Mouse (Mus musculus) urinary bladder, postnatal 4 days (tissue): ENCODE results near the gene 4930404H24Rik.
"Not testable (repeated sequence)": the region's sequence is repeated elsewhere in the genome, so short reads cannot be mapped to it uniquely, and the experiment has no call there.

Experiments used
- DNase-seq, 2 experiments: peaks; one replicate each; pipeline ENCODE4 v3.0.0; 2021 to 2022; ENCODE audit warnings: low spot score in 2 of 2

Gene 4930404H24Rik

DNA sequence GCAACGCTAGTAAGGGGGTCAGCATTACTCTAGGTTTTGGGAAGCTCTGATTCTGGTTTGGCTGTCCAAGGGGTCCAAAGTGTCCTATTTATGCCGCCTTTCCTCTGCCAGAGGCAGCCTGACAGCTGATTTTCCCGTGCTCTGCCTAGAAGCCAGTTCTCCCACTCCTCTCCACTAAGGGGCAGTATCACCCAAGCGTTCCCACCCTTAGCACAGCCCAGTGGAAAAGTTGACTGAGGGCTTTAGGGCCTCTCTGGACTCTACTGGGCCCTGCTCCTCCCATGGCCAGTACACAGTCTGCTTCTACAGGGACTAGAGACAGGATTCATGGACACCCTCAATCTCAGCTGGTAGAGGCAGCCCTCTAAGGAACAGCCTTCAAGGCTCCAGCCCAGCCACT, 14.0 kb upstream of the 4930404H24Rik start:
- DNase-seq = peak; percentile 67 to 77

DNA sequence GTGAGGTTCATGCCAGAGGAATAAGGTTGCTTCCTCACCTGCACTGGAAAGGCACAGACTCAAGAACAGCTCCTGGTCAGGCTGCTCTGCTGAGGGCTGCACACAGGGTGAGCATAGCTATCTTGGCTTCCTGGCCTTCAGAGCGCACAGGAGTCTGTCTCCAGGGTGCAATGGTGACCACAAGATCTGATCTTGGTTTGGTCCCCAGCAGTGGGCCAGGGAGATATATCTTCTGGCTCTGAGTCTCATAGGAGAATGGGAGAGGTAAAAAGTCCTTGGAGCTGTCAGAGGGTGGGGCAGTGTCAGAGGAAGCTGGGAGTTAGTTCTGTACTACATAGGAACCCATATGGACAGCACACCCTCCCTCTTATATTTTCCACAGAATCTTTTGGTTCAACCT, 13.1 kb upstream of the 4930404H24Rik start:
- no peak for DNase-seq

DNA sequence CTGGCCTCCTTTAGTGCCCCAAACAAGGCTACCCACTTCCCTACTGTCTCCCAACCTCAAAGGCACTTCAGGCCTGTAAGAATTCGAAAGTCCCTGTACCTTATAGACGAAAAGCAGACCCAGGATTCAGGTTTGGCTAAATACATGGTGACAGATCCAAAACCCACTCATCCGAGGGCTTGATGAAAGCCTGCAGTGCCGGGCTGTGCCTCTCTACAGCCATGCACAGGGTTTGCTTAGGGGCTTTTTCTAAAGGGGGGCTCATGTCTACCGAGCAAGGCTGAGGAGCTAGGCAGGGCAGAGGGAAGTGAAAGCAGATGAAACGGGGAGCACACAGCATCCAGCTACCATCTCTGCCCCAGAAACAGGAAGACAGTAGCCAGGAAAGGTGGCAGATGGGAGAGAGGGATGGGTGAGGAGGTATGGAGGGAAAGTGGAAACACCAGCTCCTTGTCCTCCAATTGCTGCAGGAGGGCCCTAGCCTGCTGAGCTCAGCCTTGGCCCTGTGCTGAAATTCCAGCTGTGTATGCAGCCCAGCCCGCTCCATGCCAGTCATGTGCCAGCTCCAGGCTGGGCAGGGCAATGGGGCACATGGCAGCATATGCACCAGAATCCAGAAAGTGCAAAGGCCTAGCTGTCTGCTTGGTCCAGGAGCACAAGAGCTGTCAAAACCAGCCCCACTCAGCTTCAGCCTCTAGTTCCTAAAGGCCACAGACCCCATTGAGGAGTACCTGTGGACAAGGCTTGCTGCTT, 11.3 kb upstream of the 4930404H24Rik start:
- no peak for DNase-seq

DNA sequence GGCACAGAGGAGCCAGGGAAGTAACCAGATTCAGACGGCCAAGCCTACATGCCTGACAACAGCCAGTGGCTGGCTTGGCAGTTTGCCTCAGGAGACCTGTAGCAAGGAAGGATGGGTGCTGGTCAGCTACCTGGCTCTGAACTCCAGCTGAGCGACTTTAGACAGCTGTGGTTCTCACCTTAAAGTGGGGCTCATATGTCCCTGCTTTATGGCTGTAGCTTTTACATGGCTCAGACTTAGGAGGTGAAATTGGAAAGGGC, 10.8 kb upstream of the 4930404H24Rik start:
- DNase-seq = no peak

GRCm38 (mm10) chr2:153483118-153483983, 9.2 kb upstream of the 4930404H24Rik start:
- DNase-seq = peak in 1 of 2 experiments; percentile 67

- no peak for DNase-seq
Measured at GRCm38 (mm10) chr2:153484071-153484470, 8.5 kb upstream of the 4930404H24Rik start.

GRCm38 (mm10) chr2:153490116-153490515, 2.5 kb upstream of the 4930404H24Rik start:
- DNase-seq = no peak

GRCm38 (mm10) chr2:153490940-153491339, 1.6 kb upstream of the 4930404H24Rik start:
- no peak for DNase-seq

DNA sequence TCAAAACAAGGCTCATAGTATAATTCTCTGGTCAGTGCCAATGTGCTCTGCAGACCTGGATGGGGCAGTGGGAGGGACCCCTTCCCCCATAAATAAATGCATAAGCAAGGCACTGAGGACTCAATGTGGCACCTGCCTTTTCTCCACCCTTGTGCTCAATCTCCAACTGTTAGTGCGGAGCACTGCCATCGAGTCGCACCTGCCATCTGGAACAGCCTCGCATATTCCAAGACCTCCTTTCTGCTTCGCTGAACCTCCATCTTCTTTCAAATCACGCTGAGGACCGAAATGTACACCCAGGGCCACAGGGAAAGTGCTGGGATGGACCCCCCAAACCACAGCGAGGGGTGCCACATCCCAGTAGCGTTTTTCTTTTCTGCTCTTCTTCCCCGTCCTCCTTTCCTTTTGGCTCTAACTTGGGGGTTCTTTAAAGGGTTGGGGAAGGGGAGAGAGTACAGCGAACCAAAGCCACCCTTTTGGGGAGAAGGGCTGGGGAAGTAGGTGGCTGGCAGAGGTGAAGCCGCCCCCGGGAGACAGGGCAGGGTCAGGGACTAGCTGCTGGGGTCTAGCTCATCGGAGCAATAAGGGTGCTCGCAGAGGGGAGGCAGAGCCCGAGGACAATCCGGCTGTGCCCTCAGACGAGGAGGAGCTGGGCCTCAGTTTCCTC, 945 bp upstream of the 4930404H24Rik start:
- no peak for DNase-seq

GRCm38 (mm10) chr2:153492179-153492517, 442 bp upstream of the 4930404H24Rik start:
- no peak for DNase-seq

- DNase-seq = no peak
Measured at GRCm38 (mm10) chr2:153493393-153493731, 772 bp downstream of the 4930404H24Rik start.

DNA sequence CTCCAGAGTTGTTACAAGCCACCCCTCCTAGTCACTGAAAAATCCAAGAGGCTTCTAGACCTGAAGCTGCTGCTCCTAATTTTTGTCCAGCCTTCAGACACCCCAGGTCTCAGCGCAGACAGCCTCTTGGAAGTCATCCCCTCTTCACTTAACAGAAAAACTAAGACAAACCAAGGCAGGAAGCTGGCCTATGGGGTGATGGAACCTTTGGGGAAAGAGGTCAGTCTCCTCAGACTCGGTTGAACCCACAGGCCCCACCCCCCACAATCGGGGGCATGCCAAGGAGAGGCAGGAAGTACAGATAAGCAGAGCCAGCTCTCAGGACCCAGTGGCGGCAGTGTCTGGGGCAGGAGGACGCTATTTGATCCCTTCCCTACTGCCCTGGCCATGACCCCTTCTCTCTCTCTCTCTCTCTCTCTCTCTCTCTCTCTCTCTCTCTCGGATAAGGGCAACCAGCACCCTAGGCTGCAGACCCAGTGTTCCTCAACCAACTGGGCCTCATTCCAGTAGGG, 1.2 kb downstream of the 4930404H24Rik start:
- DNase-seq = peak in 1 of 2 experiments; percentile 45

- peak in 1 of 2 experiments; percentile 46 for DNase-seq
Measured at GRCm38 (mm10) chr2:153494293-153494811, 1.8 kb downstream of the 4930404H24Rik start.

DNA sequence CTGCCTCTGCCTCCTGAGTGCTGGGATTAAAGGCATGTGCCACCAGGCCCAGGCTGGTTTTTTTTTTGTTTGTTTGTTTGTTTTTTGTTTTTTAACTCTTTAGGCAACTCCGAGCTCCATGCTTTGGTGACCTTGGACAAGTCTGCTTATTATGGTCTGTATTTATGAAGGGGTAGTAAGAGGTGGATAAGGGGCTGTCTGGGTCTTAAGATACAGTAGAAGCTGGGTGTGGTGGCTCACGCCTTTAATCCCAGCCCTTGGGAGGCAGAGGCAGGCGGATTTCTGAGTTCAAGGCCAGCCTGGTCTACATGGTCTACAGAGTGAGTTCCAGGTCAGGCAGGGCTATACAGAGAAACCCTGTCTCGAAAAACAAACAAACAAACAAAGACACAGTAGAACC, 2.8 kb downstream of the 4930404H24Rik start:
- not testable (repeated sequence) for DNase-seq

DNA sequence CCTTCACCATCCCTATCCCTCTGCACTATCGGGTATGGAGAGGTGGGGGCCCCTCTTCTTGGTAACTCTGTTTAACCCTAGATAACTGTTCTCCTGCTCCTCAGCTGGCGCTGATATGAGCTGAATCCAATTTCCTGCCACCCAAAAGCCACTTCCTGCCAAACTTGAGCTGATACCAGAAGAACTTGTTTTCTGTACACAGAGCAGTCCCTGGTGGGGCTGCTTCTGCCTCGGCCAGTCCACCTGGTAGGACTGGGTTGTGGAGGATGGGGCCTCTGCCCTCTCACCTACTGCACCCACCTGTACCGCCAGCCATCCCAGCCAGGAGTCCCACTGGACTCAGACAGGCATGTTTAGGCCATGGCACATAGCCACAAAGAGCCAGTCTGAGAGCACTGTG, 3.2 kb downstream of the 4930404H24Rik start:
- peak in 1 of 2 experiments; percentile 57 for DNase-seq

- no peak for DNase-seq
Measured at GRCm38 (mm10) chr2:153496301-153496700, 3.7 kb downstream of the 4930404H24Rik start.

GRCm38 (mm10) chr2:153496898-153497297, 4.3 kb downstream of the 4930404H24Rik start:
- DNase-seq = no peak

DNA sequence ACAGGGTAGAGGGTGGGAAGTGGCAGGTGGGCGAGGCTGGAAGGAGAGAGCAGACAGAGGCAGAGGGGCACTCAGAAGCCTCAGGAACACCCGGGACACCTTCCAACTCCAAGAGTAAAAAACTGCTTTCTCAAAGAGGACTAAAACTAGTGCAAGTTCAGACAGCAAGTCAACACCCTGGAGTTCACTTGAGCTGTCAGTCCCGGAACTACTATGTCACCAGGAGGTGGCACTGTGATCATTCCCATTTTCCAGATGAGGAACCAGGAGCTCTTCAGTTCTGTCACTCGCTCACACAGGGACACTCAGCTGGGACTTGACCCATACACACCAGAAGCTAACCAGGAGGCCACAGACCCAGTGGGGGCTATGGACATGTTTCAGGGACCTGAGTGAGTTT, 6.6 kb downstream of the 4930404H24Rik start:
- DNase-seq = no peak

GRCm38 (mm10) chr2:153506385-153506784, 13.8 kb downstream of the 4930404H24Rik start:
- no peak for DNase-seq

GRCm38 (mm10) chr2:153507969-153508368, 15.4 kb downstream of the 4930404H24Rik start:
- no peak for DNase-seq

- DNase-seq = no peak
Measured at GRCm38 (mm10) chr2:153508405-153508804, 15.8 kb downstream of the 4930404H24Rik start.
